Mouse (Mus musculus): ENCODE measurements around the gene Zkscan16.

GRCm38 (mm10) chr4:58910175-58911068, 33.0 kb upstream of the Zkscan16 start:
- no peak for TF ChIP-seq CTCF (IDR thresholded peaks at IDR 0.05)
- TF ChIP-seq EP300 (IDR thresholded peaks at IDR 0.05), result no peak
